Mouse (Mus musculus) limb, embryonic 10.5 days (tissue): Measurements from ENCODE around the gene Kcnj14. TPM values are rescaled to one million over a fixed set of nuclear protein-coding genes. Genes with fewer than 3 reads are reported as not detected.

Experiments
- DNase-seq: peaks from one replicate; pipeline ENCODE4 v3.0.0-alpha.2; 2017; ENCODE audit warnings: low spot score
- H3K27ac ChIP-seq: fragments of 300-500 bp; sonication (generic); 2 replicates; pipeline ENCODE4 v1.5.1; 2016; ENCODE audit warnings: mild to moderate bottlenecking
- H3K27me3 ChIP-seq: fragments of 300-500 bp; sonication (generic); 2 replicates; pipeline ENCODE4 v1.6.1; 2016; ENCODE audit warnings: low read depth, mild to moderate bottlenecking; ENCODE audit not compliant: poor library complexity, severe bottlenecking
- H3K36me3 ChIP-seq: fragments of 300-500 bp; sonication (generic); 2 replicates; pipeline ENCODE4 v1.6.1; 2016; ENCODE audit warnings: mild to moderate bottlenecking, moderate library complexity
- H3K4me1 ChIP-seq: fragments of 300-500 bp; sonication (generic); 2 replicates; pipeline ENCODE4 v1.6.1; 2016
- H3K4me3 ChIP-seq: fragments of 300-500 bp; sonication (generic); 2 replicates; pipeline ENCODE4 v1.5.1; 2016; ENCODE audit warnings: mild to moderate bottlenecking, moderate library complexity
- H3K9me3 ChIP-seq: fragments of 300-500 bp; sonication (generic); replicated peaks from 2 replicates; pipeline ENCODE4 v1.6.1; 2016; ENCODE audit warnings: mild to moderate bottlenecking
- WGBS: fragments of 180-500 bp; shearing (Covaris S2); methylation state at CpG from one replicate; pipeline ENCODE4 v1.1.7; 2016; 5-methylcytosine and 5-hydroxymethylcytosine counted together
- polyA plus RNA-seq: library from polyadenylated mRNA; unstranded; fragments of >200 nt; fragmentation: Nextera tagmentation; extraction: Ambion mirVana; gene quantifications from 2 replicates; pipeline ENCODE4 v1.2.1, GENCODE M21; 2016

Gene Kcnj14
- polyA plus RNA-seq, 1 experiment from 2014 or later, result 1.4 TPM

DNA sequence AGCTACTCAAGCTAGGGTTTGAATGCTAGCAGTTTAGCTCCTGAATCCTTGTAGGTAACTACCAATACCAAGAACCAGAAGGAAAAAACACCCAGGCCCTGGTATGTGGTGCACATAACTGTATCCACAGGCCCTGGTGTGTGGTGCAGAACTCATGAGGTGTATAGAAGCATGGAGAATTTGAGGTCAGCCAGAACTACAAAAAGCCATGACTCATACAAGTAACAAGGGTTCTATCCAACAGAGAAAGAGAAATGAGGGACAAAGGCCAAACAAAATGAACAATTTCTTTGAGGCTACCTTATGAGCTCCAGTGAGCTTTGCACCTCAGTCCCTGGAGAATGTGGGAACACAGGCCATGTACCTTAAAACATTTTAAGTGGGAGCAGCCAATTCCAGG, 3.7 kb downstream of the Kcnj14 start:
- peaks cover 20% of the 10 kb centered on the region for H3K27me3 ChIP-seq
- H3K27ac ChIP-seq, result no peak overlapping the region
- peaks cover 8% of the 10 kb centered on the region for H3K4me1 ChIP-seq
- no peak for DNase-seq
- H3K9me3 ChIP-seq, result no peaks in the 10 kb centered on the region
- peaks cover 46% of the 10 kb centered on the region for H3K36me3 ChIP-seq
- H3K4me3 ChIP-seq, result no peak overlapping the region

DNA sequence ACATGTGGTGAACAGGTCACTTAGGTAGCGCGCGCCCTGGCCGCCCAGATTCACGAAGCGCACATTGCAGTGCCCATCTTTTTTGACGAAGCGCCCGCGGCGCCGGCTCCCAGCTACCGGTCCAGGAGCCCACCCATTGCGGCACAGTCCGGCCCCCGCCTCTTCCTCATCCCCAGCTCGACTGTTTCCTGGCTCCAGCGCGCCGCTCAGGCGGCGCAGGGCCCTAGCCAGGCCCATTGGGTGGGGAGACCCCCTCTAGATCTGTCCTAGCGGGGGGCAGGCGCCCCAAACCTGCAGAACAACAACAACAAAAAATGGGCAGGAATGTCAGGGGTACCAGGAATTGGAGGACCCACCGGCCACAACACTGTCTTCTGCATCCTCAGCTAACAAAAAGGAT, 4.7 kb downstream of the Kcnj14 start:
- no peak overlapping the region; the same call in 1 of the 2 replicates for H3K27ac ChIP-seq
- peaks cover 35% of the 10 kb centered on the region for H3K36me3 ChIP-seq
- no peaks in the 10 kb centered on the region for H3K9me3 ChIP-seq
- H3K27me3 ChIP-seq, result peaks cover 20% of the 10 kb centered on the region
- H3K4me1 ChIP-seq, result peaks cover 18% of the 10 kb centered on the region
- DNase-seq, result no peak
- peak overlapping the region; percentile 35 for H3K4me3 ChIP-seq
- WGBS, result 12% methylated on average over 25 of the region's 25 CpGs

GRCm38 (mm10) chr7:45815984-45816351, 8.6 kb downstream of the Kcnj14 start:
- 59% methylated on average over 2 of the region's 2 CpGs for WGBS
- DNase-seq, result no peak
- Histone ChIP-seq H3K27me3 (peaks cover 20% of the 10 kb centered on the region), H3K36me3 (peaks cover 22% of the 10 kb centered on the region), H3K4me1 (peaks cover 36% of the 10 kb centered on the region), H3K27ac (no peak overlapping the region), H3K9me3 (no peaks in the 10 kb centered on the region), H3K4me3 (no peak overlapping the region)

DNA sequence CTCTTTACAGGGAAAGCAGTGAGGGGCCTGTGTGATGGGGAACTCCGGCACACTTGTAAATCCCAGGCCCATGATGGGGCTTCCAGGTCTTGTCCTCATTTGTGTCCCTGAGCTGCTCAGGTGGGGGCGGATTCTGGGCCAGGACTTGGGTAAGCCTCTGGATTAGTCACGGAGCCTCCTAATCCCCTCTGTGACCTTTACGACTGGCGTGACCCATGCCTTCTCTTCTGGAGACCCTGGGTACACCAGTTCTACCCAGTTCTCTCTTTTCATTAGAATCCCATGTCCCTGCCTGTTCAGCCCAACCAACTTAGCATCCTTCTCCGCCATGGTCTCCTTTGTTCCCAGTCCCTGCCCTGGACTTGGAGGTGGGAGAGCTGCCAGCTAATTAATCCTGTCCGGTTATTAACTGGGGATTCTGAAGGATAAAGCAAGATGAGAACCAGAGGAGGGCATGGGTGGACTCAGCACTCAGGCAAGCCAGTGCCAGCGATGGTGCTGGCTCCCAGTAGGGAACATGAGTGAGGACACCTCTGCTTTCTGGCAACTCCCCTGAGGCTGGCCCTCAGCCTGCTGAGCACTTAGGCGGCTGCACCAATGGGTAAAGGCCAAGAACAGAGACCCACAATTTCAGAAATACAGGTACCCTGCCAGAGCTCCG, 9.1 kb downstream of the Kcnj14 start:
- 59% methylated on average over 10 of the region's 10 CpGs for WGBS
- H3K27ac ChIP-seq, result peak overlapping the region; percentile 37; the same call in 1 of the 2 replicates
- H3K36me3 ChIP-seq, result peaks cover 27% of the 10 kb centered on the region
- H3K4me3 ChIP-seq, result peak overlapping the region; percentile 98
- DNase-seq, result no peak
- H3K9me3 ChIP-seq, result no peaks in the 10 kb centered on the region
- H3K27me3 ChIP-seq, result peaks cover 16% of the 10 kb centered on the region
- peaks cover 36% of the 10 kb centered on the region for H3K4me1 ChIP-seq

DNA sequence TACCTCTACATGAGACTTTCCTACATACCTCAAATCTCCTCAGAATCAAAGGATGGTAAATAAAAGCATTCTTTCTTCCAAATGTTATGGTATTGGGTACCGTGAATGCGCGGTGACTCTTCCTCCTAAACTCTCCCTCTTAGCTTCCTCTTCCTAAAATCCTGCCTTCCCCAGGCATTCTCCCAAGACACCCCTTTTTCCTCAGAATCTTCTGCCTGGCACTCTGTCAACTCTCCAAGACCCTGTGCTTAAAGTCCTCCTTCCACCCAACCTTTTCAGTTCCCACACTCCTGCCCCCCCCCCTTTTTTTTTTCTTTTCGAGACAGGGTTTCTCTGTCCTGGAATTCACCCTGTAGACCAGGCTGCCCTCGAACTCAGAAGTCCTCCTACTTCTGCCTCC, 9.7 kb downstream of the Kcnj14 start:
- H3K9me3 ChIP-seq, result no peaks in the 10 kb centered on the region
- H3K27me3 ChIP-seq, result peaks cover 10% of the 10 kb centered on the region
- H3K27ac ChIP-seq, result peak overlapping the region; percentile 37; the same call in 1 of the 2 replicates
- H3K36me3 ChIP-seq, result peaks cover 34% of the 10 kb centered on the region
- H3K4me3 ChIP-seq, result peak overlapping the region; percentile 98
- DNase-seq, result no peak
- H3K4me1 ChIP-seq, result peaks cover 33% of the 10 kb centered on the region
- WGBS, result 12% methylated on average over 5 of the region's 5 CpGs

DNA sequence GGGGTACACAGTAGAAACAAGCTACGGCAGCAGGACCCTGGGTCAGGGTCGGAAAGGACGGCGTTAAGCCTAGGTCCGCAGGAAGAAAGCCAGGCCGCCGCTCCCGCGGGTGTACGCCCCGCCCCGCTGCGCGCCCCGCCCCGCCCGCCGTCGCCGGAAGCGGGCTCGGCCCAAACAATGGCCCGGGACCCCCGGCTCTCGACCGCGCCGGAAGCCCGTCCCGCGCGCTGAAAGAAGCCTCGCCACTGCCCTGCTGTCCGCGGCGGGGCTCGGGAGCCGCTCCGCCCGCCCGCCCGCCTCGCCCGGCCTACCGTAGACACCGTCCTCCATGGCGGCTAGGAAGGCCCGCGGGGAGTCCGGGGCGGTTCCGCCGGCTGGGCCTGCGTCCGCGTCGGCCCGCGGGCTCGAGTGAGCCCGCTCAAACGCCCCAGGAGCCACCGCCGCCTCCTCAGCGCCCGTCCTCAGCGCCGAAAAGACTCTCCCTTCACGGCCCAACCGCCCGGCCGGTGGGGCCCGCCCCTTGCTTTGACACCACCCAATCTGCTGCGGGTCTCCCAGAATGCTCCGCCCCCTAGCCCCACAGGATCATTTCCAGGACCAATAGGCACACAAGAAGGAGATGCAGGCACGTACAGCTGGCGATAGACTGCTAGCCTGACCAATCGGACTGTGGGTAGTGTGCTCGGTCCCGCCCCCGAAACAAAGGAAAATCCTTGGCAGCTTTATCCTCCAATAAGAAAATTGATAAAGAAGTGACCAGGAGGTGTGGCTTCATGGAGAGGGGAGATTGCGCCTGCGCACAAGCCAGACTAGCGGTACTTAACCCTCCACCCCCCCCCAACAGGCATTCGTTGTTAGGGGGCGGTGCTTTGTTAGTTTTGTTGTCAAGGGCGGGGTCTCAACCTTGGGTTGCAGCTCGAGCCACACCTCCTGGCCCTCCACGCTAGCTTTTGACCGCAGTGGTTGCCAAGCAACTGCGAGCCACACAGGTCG, 10.5 kb downstream of the Kcnj14 start, which contains the start of gene Cyth2:
Gene Cyth2, minus strand, starts transcription at position 795 of the 993 bp plus-strand sequence.
- Histone ChIP-seq H3K4me1 (peaks cover 29% of the 10 kb centered on the region), H3K27me3 (peaks cover 7% of the 10 kb centered on the region)
- WGBS, result under 1% methylated on average over 92 of the region's 92 CpGs

DNA sequence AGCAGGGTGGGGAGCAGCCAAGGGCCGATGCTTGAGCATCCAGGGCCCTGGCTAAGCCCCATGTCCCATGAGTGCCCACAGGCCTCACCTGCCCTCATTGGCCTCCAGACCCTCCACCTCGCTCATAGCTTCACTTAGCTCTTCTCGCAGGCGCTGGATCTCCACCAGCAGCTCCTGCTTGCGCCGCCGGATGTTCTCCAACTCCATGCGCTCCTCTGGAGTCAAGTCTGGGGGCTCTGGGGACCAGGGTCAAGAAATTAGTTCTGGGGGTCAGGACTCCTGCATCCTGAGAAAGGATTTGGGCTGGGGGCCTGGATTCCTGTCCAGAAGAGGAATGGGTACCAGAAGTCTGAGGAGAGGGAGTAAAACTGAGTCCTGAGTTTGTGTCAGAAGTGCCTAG, 11.7 kb downstream of the Kcnj14 start:
- Histone ChIP-seq H3K4me1 (peaks cover 37% of the 10 kb centered on the region), H3K36me3 (peaks cover 53% of the 10 kb centered on the region), H3K9me3 (no peaks in the 10 kb centered on the region), H3K27me3 (no peaks in the 10 kb centered on the region), H3K4me3 (peak overlapping the region; percentile 98), H3K27ac (peak overlapping the region; percentile 100)
- WGBS, result 92% methylated on average over 8 of the region's 8 CpGs
- no peak for DNase-seq

More for the DNA sequence above, 10.5 kb downstream of the Kcnj14 start, which contains the start of gene Cyth2:
- peak within 1 kb of the TSS; percentile 98 for H3K4me3 ChIP-seq
- peak within 1 kb of the TSS; percentile 100 for H3K27ac ChIP-seq
- peaks cover 41% of the 10 kb centered on the region for H3K36me3 ChIP-seq
- no peaks in the 10 kb centered on the region for H3K9me3 ChIP-seq
- DNase-seq, result peak; percentile 99

DNA sequence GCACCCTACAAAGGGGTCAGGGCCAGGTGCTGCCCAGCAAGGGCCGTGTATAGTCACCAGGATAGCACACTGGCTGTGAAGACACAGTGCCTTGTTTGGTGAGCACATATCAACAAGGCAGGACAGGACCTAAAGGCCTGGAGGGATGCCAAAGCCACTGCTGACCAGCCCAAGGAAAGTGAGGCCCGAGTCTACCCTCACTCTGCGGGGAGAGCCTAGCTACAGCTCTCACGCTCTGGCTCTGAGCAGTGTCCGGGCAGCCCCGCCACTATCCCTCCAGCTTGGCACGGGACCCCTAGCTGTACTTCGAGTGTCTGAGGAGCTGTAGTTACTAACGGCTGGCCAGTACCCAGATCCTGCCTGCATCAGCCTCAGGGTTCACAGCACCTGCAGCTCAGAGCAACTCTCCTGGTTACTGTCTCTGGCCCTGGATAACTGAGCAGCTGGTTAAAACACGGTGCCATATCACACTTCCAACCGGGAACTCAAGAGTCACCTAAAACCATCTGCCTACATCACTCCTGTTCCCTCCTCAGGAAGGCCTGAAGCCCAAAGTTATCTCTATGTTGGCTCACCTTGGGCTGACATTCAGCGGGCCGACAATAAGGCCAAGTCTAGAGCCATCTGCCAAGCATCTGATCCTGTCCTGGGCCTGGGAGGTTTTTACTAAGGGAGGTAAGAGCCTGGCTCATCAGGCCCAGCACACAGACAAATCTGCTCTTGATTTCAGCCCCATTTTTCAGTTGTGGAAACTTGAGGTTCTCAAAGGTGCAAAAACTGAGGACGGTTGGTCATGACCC, 15.1 kb downstream of the Kcnj14 start:
- Histone ChIP-seq H3K27ac (no peak overlapping the region), H3K27me3 (no peaks in the 10 kb centered on the region), H3K36me3 (peaks cover 76% of the 10 kb centered on the region), H3K9me3 (no peaks in the 10 kb centered on the region), H3K4me1 (peaks cover 24% of the 10 kb centered on the region), H3K4me3 (no peak overlapping the region)
- no peak for DNase-seq
- 89% methylated on average over 14 of the region's 14 CpGs for WGBS

DNA sequence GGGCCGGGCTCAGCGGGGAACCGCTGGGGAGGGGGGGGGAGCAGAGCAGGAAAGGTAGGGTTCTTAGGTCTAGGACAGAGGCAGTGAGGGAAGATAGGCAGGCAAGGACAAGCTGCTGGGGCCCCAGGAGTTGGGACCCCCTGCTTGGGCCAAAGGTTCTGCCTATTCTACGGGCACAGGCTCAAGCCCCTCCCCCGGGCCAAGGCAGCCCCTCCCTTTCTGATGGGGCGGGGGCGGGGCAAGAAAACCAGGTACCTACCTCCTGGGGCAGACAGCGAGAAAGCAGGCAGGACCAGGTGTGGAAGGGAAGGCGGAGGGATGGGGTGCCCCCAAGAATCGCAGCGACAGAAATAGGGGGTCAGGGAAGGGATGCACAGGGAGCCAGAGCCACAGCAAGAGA, 16.1 kb downstream of the Kcnj14 start:
- peaks cover 86% of the 10 kb centered on the region for H3K36me3 ChIP-seq
- H3K27ac ChIP-seq, result no peak overlapping the region
- DNase-seq, result no peak
- WGBS, result 41% methylated on average over 11 of the region's 11 CpGs
- no peaks in the 10 kb centered on the region for H3K9me3 ChIP-seq
- H3K4me3 ChIP-seq, result no peak overlapping the region
- H3K27me3 ChIP-seq, result no peaks in the 10 kb centered on the region
- H3K4me1 ChIP-seq, result peaks cover 24% of the 10 kb centered on the region

GRCm38 (mm10) chr7:45805941-45806340, 18.6 kb downstream of the Kcnj14 start:
- Histone ChIP-seq H3K4me3 (no peak overlapping the region), H3K27me3 (no peaks in the 10 kb centered on the region), H3K4me1 (peaks cover 13% of the 10 kb centered on the region), H3K27ac (no peak overlapping the region), H3K36me3 (peaks cover 86% of the 10 kb centered on the region), H3K9me3 (no peaks in the 10 kb centered on the region)
- no peak for DNase-seq
- WGBS, result 66% methylated on average over 5 of the region's 5 CpGs

DNA sequence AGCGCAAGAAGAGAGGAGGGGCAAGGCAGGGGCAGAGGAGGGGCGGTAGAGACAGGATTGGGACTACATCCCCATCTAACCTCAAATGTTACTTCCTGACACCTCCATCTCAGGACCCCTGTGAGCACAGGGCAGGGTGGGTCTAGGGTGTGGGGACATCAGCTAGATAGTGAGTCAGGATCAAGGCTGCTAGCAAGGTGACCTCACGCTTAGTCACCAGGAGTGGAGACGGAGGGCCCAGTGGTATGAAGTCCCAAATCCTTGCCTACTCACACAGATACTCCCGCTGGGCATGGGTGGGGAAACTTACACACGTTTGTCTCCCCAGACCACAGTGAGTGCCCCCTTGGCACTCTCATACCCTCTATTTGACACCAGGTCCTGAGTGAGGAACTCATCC, 22.0 kb downstream of the Kcnj14 start:
- H3K36me3 ChIP-seq, result peaks cover 52% of the 10 kb centered on the region
- 92% methylated on average over 6 of the region's 6 CpGs for WGBS
- no peaks in the 10 kb centered on the region for H3K9me3 ChIP-seq
- no peak for DNase-seq
- no peak overlapping the region for H3K4me3 ChIP-seq
- H3K27me3 ChIP-seq, result peaks cover 34% of the 10 kb centered on the region
- peaks cover 28% of the 10 kb centered on the region for H3K4me1 ChIP-seq
- no peak overlapping the region for H3K27ac ChIP-seq

- H3K4me3 ChIP-seq, result peak overlapping the region; percentile 26
- 4% methylated on average over 12 of the region's 12 CpGs for WGBS
- H3K27me3 ChIP-seq, result peaks cover 46% of the 10 kb centered on the region
- peaks cover 33% of the 10 kb centered on the region for H3K4me1 ChIP-seq
- peaks cover 46% of the 10 kb centered on the region for H3K36me3 ChIP-seq
- H3K9me3 ChIP-seq, result no peaks in the 10 kb centered on the region
- H3K27ac ChIP-seq, result no peak overlapping the region
- peak; percentile 97 for DNase-seq
Measured at GRCm38 (mm10) chr7:45801348-45801747, 23.2 kb downstream of the Kcnj14 start.
